Mouse (Mus musculus) neural tube, embryonic 11.5 days (tissue): Measurements from ENCODE around the gene Spdya. TPM values are rescaled to one million over a fixed set of nuclear protein-coding genes. Genes with fewer than 3 reads are reported as not detected.
"Not testable (repeated sequence)": the region's sequence is repeated elsewhere in the genome, so short reads cannot be mapped to it uniquely, and the experiment has no call there.

Source experiments
- ATAC-seq: fragments of 200-750 bp; cut with Nextera tagmentation; 2 replicates; pipeline ENCODE4 v1.8.0; 2017; ENCODE audit warnings: moderate number of reproducible peaks, mild to moderate bottlenecking, moderate TSS enrichment, moderate library complexity; ENCODE audit not compliant: insufficient read depth, low FRiP score, low TSS enrichment
- DNase-seq: peaks from one replicate; pipeline ENCODE4 v3.0.0-alpha.2; 2015; ENCODE audit warnings: low spot score
- H3K27ac ChIP-seq: fragments of 300-500 bp; sonication (generic); 2 replicates; pipeline ENCODE4 v1.5.1; 2014; ENCODE audit warnings: low read depth, mild to moderate bottlenecking, low read length
- H3K27me3 ChIP-seq: fragments of 300-500 bp; sonication (generic); 2 replicates; pipeline ENCODE4 v1.6.1; 2014; ENCODE audit warnings: mild to moderate bottlenecking, low read length, mixed read lengths; ENCODE audit not compliant: control insufficient read depth, insufficient read depth
- H3K36me3 ChIP-seq: fragments of 300-500 bp; sonication (generic); 2 replicates; pipeline ENCODE4 v1.6.1; 2014; ENCODE audit warnings: mild to moderate bottlenecking, low read length, moderate library complexity, mixed read lengths; ENCODE audit not compliant: control insufficient read depth, insufficient read depth
- H3K4me1 ChIP-seq: fragments of 300-500 bp; sonication (generic); 2 replicates; pipeline ENCODE4 v1.6.1; 2014; ENCODE audit warnings: low read length, mixed read lengths; ENCODE audit not compliant: control insufficient read depth, insufficient read depth
- H3K4me2 ChIP-seq: fragments of 300-500 bp; sonication (generic); 2 replicates; pipeline ENCODE4 v1.6.1; 2014; ENCODE audit warnings: low read depth, mild to moderate bottlenecking, moderate library complexity
- H3K4me3 ChIP-seq: fragments of 300-500 bp; sonication (generic); 2 replicates; pipeline ENCODE4 v1.5.1; 2014; ENCODE audit warnings: low read depth, low read length
- H3K9ac ChIP-seq: fragments of 300-500 bp; sonication (generic); 2 replicates; pipeline ENCODE4 v1.6.1; 2014; ENCODE audit warnings: mild to moderate bottlenecking, low read length
- H3K9me3 ChIP-seq: fragments of 300-500 bp; sonication (generic); 2 replicates; pipeline ENCODE4 v1.6.1; 2016; ENCODE audit warnings: low read length; ENCODE audit not compliant: control insufficient read depth
- WGBS: fragments of 180-500 bp; shearing (Covaris S2); extraction: QIAGEN DNeasy Blood & Tissue Kit; methylation state at CpG from one replicate; pipeline ENCODE4 v1.1.7; 2014; 5-methylcytosine and 5-hydroxymethylcytosine counted together
- polyA plus RNA-seq: library from polyadenylated mRNA; unstranded; fragments of >200 nt; fragmentation: Nextera tagmentation; extraction: Ambion mirVana; gene quantifications from 2 replicates; pipeline ENCODE4 v1.2.1, GENCODE M21; 2014

Gene Spdya
- polyA plus RNA-seq, 1 experiment from 2014 or later: 1.6 TPM

- H3K4me3 ChIP-seq: peak overlapping the region; percentile 96
- H3K27ac ChIP-seq: peak overlapping the region; percentile 36; the same call in 1 of the 2 replicates
- WGBS: under 1% methylated on average over 51 of the region's 73 CpGs
- DNase-seq: peak; percentile 52
- peaks cover 14% of the 10 kb centered on the region for H3K4me1 ChIP-seq
- ATAC-seq: peak; percentile 77
- peak overlapping the region; percentile 60 for H3K4me2 ChIP-seq
- no peaks in the 10 kb centered on the region for H3K9me3 ChIP-seq
- H3K9ac ChIP-seq: peak overlapping the region; percentile 91
- H3K27me3 ChIP-seq: no peaks in the 10 kb centered on the region
- no peaks in the 10 kb centered on the region for H3K36me3 ChIP-seq
Observed at GRCm38 (mm10) chr17:71616319-71617032, 64.6 kb downstream of the Spdya start.

- Histone ChIP-seq H3K4me3 (peak overlapping the region; percentile 96), H3K36me3 (no peaks in the 10 kb centered on the region), H3K9ac (peak overlapping the region; percentile 91), H3K4me1 (peaks cover 14% of the 10 kb centered on the region), H3K27me3 (no peaks in the 10 kb centered on the region), H3K4me2 (peak overlapping the region; percentile 60), H3K27ac (no peak overlapping the region), H3K9me3 (no peaks in the 10 kb centered on the region)
- ATAC-seq: no peak
- DNase-seq: no peak
- WGBS: under 1% methylated on average over 10 of the region's 10 CpGs
Observed at GRCm38 (mm10) chr17:71617033-71617362, 65.1 kb downstream of the Spdya start.

- DNase-seq (no peak), ATAC-seq (no peak)
- 75% methylated on average over 4 of the region's 4 CpGs for WGBS
- no peaks in the 10 kb centered on the region for H3K27me3 ChIP-seq
- no peaks in the 10 kb centered on the region for H3K9me3 ChIP-seq
- H3K27ac ChIP-seq: no peak overlapping the region
- no peaks in the 10 kb centered on the region for H3K36me3 ChIP-seq
- no peak overlapping the region; the same call in 1 of the 2 replicates for H3K4me2 ChIP-seq
- 0 out of 2 replicates have a peak overlapping the region, but pooled peaks have one; percentile 96 for H3K4me3 ChIP-seq
- H3K4me1 ChIP-seq: peaks cover 14% of the 10 kb centered on the region
- H3K9ac ChIP-seq: no peak overlapping the region
Observed at GRCm38 (mm10) chr17:71617974-71618373, 66.1 kb downstream of the Spdya start.

- DNase-seq (no peak), ATAC-seq (no peak)
- Histone ChIP-seq H3K9ac (no peak overlapping the region), H3K27me3 (no peaks in the 10 kb centered on the region), H3K4me2 (no peak overlapping the region), H3K36me3 (peaks cover 11% of the 10 kb centered on the region), H3K4me1 (no peaks in the 10 kb centered on the region), H3K9me3 (no peaks in the 10 kb centered on the region), H3K4me3 (no peak overlapping the region), H3K27ac (no peak overlapping the region)
- WGBS: 91% methylated on average over 10 of the region's 10 CpGs
Observed at GRCm38 (mm10) chr17:71631806-71632205, 79.9 kb downstream of the Spdya start.

- Histone ChIP-seq H3K4me1 (no peaks in the 10 kb centered on the region), H3K4me3 (no peak overlapping the region), H3K9me3 (no peaks in the 10 kb centered on the region), H3K36me3 (peaks cover 7% of the 10 kb centered on the region), H3K9ac (no peak overlapping the region), H3K4me2 (no peak overlapping the region), H3K27ac (no peak overlapping the region), H3K27me3 (no peaks in the 10 kb centered on the region)
- 87% methylated on average over 8 of the region's 8 CpGs for WGBS
- DNase-seq (no peak), ATAC-seq (no peak)
Observed at GRCm38 (mm10) chr17:71633350-71633749, 81.5 kb downstream of the Spdya start.

GRCm38 (mm10) chr17:71636786-71637185 lies 84.9 kb downstream of the Spdya start:
- no peak overlapping the region for H3K9ac ChIP-seq
- H3K36me3 ChIP-seq: peaks cover 11% of the 10 kb centered on the region
- no peak overlapping the region for H3K27ac ChIP-seq
- WGBS: 94% methylated on average over 8 of the region's 8 CpGs
- DNase-seq: no peak
- H3K4me3 ChIP-seq: no peak overlapping the region
- H3K4me1 ChIP-seq: no peaks in the 10 kb centered on the region
- no peak for ATAC-seq
- H3K27me3 ChIP-seq: no peaks in the 10 kb centered on the region
- H3K4me2 ChIP-seq: no peak overlapping the region
- H3K9me3 ChIP-seq: no peaks in the 10 kb centered on the region

- H3K27ac ChIP-seq: no peak overlapping the region
- ATAC-seq (no peak), DNase-seq (no peak)
- no peaks in the 10 kb centered on the region for H3K4me1 ChIP-seq
- H3K9me3 ChIP-seq: no peaks in the 10 kb centered on the region
- no peak overlapping the region for H3K9ac ChIP-seq
- no peaks in the 10 kb centered on the region for H3K27me3 ChIP-seq
- peaks cover 11% of the 10 kb centered on the region for H3K36me3 ChIP-seq
- H3K4me3 ChIP-seq: no peak overlapping the region
- 91% methylated on average over 4 of the region's 4 CpGs for WGBS
- H3K4me2 ChIP-seq: no peak overlapping the region
Observed at GRCm38 (mm10) chr17:71637750-71638265, 85.9 kb downstream of the Spdya start.

GRCm38 (mm10) chr17:71639056-71639455 lies 87.2 kb downstream of the Spdya start:
- H3K4me3 ChIP-seq, H3K27ac ChIP-seq, H3K4me1 ChIP-seq, H3K4me2 ChIP-seq, H3K36me3 ChIP-seq, DNase-seq, ATAC-seq, H3K9me3 ChIP-seq, H3K27me3 ChIP-seq, H3K9ac ChIP-seq: not testable (repeated sequence)
- 87% methylated on average over 5 of the region's 5 CpGs for WGBS
